Mouse (Mus musculus): ENCODE results near the gene Sh3gl1.

GRCm38 (mm10) chr17:56066451-56066850 is 30.0 kb upstream of the Sh3gl1 start:
- TF ChIP-seq CTCF (IDR thresholded peaks at IDR 0.05; ENCODE audit: insufficient read depth, low read length) (no peak), POLR2A (IDR thresholded peaks at IDR 0.05; ENCODE audit: borderline replicate concordance, extremely low read depth, low read depth, low read length) (no peak)

Measured in lung, adult 2 months (tissue).